Mouse (Mus musculus) leukemia stem cell, adult 10-12 weeks (primary cell): ENCODE results near the gene Cpsf3. TPM values are rescaled to one million over a fixed set of nuclear protein-coding genes. Genes with fewer than 3 reads are reported as not detected.

Experiments
- polyA plus RNA-seq: library from polyadenylated mRNA; stranded (reverse); fragments of >175 nt; gene quantifications from 2 replicates; pipeline ENCODE4 v1.2.3, GENCODE M21; 2012; ENCODE audit warnings: low replicate concordance

The Cpsf3 gene
- polyA plus RNA-seq: 2.4 and 3.6 TPM in 2 replicates

GRCm38 (mm10) chr12:21284761-21285441 is at the start of gene Cpsf3:
Cpsf3 (plus strand) TSS chr12:21285391.

GRCm38 (mm10) chr12:21286243-21286622 is 1.0 kb downstream of the Cpsf3 start, which contains the start of gene Itgb1bp1:
Itgb1bp1 (minus strand) TSS chr12:21286284.

DNA sequence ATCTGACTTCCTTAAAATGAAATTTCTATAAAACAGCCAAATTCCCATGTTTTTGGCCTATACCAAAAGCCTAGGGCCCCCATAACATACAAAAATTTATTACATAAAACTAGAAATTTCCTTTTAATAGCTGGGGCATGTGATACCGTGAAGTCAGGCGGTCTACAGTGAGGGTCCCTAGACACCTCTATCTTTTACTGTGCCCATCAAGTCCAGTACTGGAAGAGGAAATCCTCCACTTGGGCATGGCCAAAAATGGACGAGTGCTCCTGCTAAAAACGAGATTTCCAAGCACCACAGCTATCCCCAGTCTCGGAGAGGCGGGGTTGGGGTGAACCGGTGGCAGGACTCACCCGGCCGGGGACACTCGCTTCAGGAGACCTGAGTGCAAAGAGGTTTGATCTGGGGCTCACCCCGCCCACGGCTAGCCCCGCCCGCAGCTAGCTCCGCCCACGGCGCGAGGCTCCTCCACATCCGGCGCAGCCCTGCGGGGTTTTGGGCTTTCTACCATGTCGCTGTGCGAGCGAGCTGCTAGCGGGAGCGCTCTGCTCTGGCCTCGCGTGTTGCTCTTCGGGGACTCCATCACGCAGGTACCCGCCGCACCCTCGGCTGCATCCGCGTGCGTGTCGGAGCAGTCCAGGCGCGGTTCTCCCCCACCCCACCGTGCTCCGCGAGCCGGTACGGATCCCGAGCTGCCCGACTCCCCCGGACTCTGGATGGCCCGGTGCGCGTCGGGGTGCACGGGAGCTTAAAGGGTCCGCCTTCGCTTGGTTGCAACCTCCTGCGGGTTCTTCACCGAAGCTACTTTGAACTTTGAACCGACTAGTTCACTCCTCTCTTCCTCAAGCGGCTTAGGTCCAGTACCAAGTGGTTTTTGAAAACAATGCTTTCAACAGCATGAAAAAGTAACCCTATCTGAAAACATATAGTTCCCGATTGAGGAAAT is 31.0 kb downstream of the Cpsf3 start, which contains the start of gene Iah1:
Gene Iah1 (plus strand): TSS at position 467 of the 946 bp plus-strand sequence.

Other genes with a start within 250 kb of the Cpsf3 start
- gene Itgb1bp1, start 893 bp downstream of the Cpsf3 start, polyA plus RNA-seq: 7.4 and 13.6 TPM in 2 replicates
- gene Iah1, start 31.0 kb downstream of the Cpsf3 start, polyA plus RNA-seq: 56.7 and 62.6 TPM in 2 replicates
- gene Adam17, start 88.2 kb downstream of the Cpsf3 start, polyA plus RNA-seq: 14.0 and 20.8 TPM in 2 replicates
- 41.3 and 87.3 TPM in 2 replicates for gene Ywhaq, start 132.2 kb downstream of the Cpsf3 start, polyA plus RNA-seq